ENCODE assay signal across 9 mouse cellular contexts in the genomic region with DNA sequence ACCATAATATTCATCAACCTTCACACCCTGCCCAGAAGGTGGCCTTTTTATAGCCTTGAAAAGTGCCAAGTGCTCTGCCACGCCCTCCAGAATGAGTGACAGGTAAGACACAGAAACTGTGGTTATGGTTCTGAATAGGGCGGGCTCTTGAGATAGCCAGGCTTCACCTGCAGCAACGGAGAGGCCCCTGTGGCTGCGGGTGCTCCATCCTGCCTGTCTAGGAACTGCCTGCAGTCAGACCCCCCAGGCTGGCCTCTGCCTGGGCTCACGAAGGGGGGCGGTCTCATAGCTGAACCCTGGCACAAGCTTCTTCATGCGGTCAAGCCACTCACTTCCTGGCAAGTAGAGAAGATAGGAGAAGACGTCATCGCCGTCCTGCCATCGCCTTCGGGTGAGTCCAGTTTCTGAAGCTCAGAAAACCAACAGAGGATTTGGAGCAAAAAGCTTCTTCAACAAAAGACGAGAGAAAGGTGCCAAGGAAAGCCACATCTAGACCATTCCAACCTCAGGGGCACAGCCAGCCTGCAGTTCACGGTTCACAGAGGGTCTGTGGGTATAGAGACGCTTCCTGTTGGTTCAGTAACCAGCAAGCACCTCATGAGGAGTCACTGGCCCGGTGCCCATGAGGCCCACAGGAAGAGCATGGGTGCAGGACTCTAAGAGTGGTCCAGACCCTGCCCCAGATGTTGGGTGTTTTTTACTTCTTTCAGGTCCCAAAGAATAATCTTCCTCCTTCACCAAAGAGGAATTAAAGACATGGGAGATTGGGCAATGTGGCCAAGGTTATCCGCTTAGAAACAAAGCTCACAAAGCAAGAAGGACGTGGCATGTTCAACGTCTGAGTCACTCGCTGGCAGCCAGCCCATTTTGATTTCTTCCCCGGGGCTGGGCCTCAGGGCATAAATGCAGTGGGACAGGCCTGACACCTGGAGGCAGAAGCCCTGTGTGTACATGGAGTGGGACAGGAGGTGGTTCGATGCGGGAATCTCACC. TPM values are rescaled to one million over a fixed set of nuclear protein-coding genes. Genes with fewer than 3 reads are reported as not detected.
A peak's percentile ranks its signal among the peaks of the same experiment; 100 is the strongest.
DNase-seq lines count a peak whose midpoint lies in the region; ATAC-seq and TF ChIP-seq lines count a peak whose summit lies in the region.
"Had no signal": no experiment of that assay in that cellular context is flagged by ENCODE, and none has a peak within 500 bp of the region (broad histone marks: within the 10 kb centered on the region; RNA-seq: fewer than 3 reads in every experiment).

No protein-coding gene starts in this region.

- WGBS in heart, embryonic 13.5 days, result 54% methylated on average over 23 of the region's 23 CpGs
- whole genome bisulfite sequencing in lung, embryonic 16.5 days, result 46% methylated on average over 23 of the region's 23 CpGs
- WGBS in hindbrain, embryonic 12.5 days, result 81% methylated on average over 23 of the region's 23 CpGs

- H3ac ChIP-seq in C2C12 (ENCODE audit: control insufficient read depth, insufficient read length, low read depth), result no peak overlapping the region

- peak; percentile 50; the same call in 1 of the 2 replicates for ATAC-seq in heart, embryonic 13.5 days (ENCODE audit: extremely low read depth, insufficient number of reproducible peaks, low FRiP score, low TSS enrichment)
- peak; percentile 81 for ATAC-seq in lung, embryonic 16.5 days (ENCODE audit: low read depth)
- no peak for ATAC-seq in hindbrain, embryonic 12.5 days (ENCODE audit: low FRiP score)

- H3K27ac ChIP-seq in heart, embryonic 13.5 days (replicated peaks), result peak overlapping the region; percentile 83
- H3K27ac ChIP-seq in layer of hippocampus, adult 2 months, result peak overlapping the region; percentile 59
- peak overlapping the region; percentile 88 for H3K27ac ChIP-seq in lung, embryonic 16.5 days (ENCODE audit: low read length)
- H3K27ac ChIP-seq in hindbrain, embryonic 12.5 days, result no peak overlapping the region

- H3K79me2 ChIP-seq in C2C12 (ENCODE audit: control insufficient read depth, insufficient read depth), result no peaks in the 10 kb centered on the region

- H3K36me3 ChIP-seq in C2C12 (ENCODE audit: control insufficient read depth, insufficient read depth), result no peaks in the 10 kb centered on the region
- H3K36me3 ChIP-seq in heart, embryonic 13.5 days, result no peaks in the 10 kb centered on the region
- no peaks in the 10 kb centered on the region for H3K36me3 ChIP-seq in lung, embryonic 16.5 days (ENCODE audit: control insufficient read depth, insufficient read depth, low read length)
- H3K36me3 ChIP-seq in hindbrain, embryonic 12.5 days, result no peaks in the 10 kb centered on the region

- H3K4me2 ChIP-seq in heart, embryonic 13.5 days, result peak overlapping the region; percentile 41
- peak overlapping the region; percentile 25; the same call in 1 of the 2 replicates for H3K4me2 ChIP-seq in lung, embryonic 16.5 days (ENCODE audit: low read depth, low read length)
- H3K4me2 ChIP-seq in hindbrain, embryonic 12.5 days (replicated peaks), result no peak overlapping the region

- peak; percentile 61 for TF ChIP-seq CTCF in C2C12 (IDR thresholded peaks at IDR 0.05; ENCODE audit: control insufficient read depth, insufficient read depth, insufficient read length)
- TF ChIP-seq CTCF in layer of hippocampus, adult 2 months (conservative IDR thresholded peaks at IDR 0.05), result peak; percentile 73

- H3K9me3 ChIP-seq in heart, embryonic 13.5 days, result no peaks in the 10 kb centered on the region
- H3K9me3 ChIP-seq in lung, embryonic 16.5 days (ENCODE audit: control insufficient read depth, low read length), result no peaks in the 10 kb centered on the region
- no peaks in the 10 kb centered on the region for H3K9me3 ChIP-seq in hindbrain, embryonic 12.5 days (replicated peaks)

- peak; percentile 85 for DNase-seq in NIH3T3 (ENCODE audit: low read depth)
- peak; percentile 27 to 37 for DNase-seq in cerebellum, postnatal 36 days
- peak in 1 of 2 experiments; percentile 62 for DNase-seq in layer of hippocampus, adult 2 months (ENCODE audit: low spot score in 2 of 2)
- peak; percentile 69 for DNase-seq in spleen, adult 12 weeks (ENCODE audit: low spot score)

- H3K9ac ChIP-seq in heart, embryonic 13.5 days, result no peak overlapping the region
- peak overlapping the region; percentile 38; the same call in 1 of the 2 replicates for H3K9ac ChIP-seq in lung, embryonic 16.5 days (ENCODE audit: low read length)
- no peak overlapping the region for H3K9ac ChIP-seq in hindbrain, embryonic 12.5 days

- H3K4me3 ChIP-seq in C2C12 (ENCODE audit: insufficient read depth, poor library complexity, severe bottlenecking), result no peak overlapping the region
- no peak overlapping the region for H3K4me3 ChIP-seq in heart, embryonic 13.5 days
- no peak overlapping the region for H3K4me3 ChIP-seq in layer of hippocampus, adult 2 months
- H3K4me3 ChIP-seq in lung, embryonic 16.5 days (ENCODE audit: low read length), result no peak overlapping the region
- no peak overlapping the region for H3K4me3 ChIP-seq in hindbrain, embryonic 12.5 days

- H3K79me3 ChIP-seq in C2C12 (ENCODE audit: low read depth), result no peaks in the 10 kb centered on the region

- H3K4me1 ChIP-seq in heart, embryonic 13.5 days, result peaks cover 69% of the 10 kb centered on the region
- peaks cover 18% of the 10 kb centered on the region for H3K4me1 ChIP-seq in lung, embryonic 16.5 days (replicated peaks; ENCODE audit: control insufficient read depth, insufficient read depth, low read length)
- no peaks in the 10 kb centered on the region for H3K4me1 ChIP-seq in hindbrain, embryonic 12.5 days

- no peaks in the 10 kb centered on the region for H3K27me3 ChIP-seq in C2C12 (ENCODE audit: control insufficient read depth, insufficient read depth, insufficient read length)
- H3K27me3 ChIP-seq in heart, embryonic 13.5 days (replicated peaks), result 0 out of 2 replicates have a peak, but pooled peaks cover 4% of the 10 kb centered on the region
- H3K27me3 ChIP-seq in lung, embryonic 16.5 days (ENCODE audit: control insufficient read depth, insufficient read depth, low read depth, low read length), result no peaks in the 10 kb centered on the region
- H3K27me3 ChIP-seq in hindbrain, embryonic 12.5 days, result no peaks in the 10 kb centered on the region

TF ChIP-seq in C2C12, 6 proteins besides CTCF, POLR2A, EP300 and RAD21:
- peak; percentile 18 for TF ChIP-seq FOSL1 (IDR thresholded peaks at IDR 0.05; ENCODE audit: insufficient read depth, low read length, poor library complexity, severe bottlenecking)
- TF ChIP-seq MYOD1 (IDR thresholded peaks at IDR 0.05; ENCODE audit: control insufficient read depth, insufficient read length, low read depth), result no peak
- TF ChIP-seq CEBPB (IDR thresholded peaks at IDR 0.05; ENCODE audit: low read depth), result peak; percentile 74

RNA-seq across cellular contexts. Expression of gene Tmigd3, which starts 24.2 kb away (rescaled TPM):
- polyA plus RNA-seq in C2C12 (2012; fragmentation: generic; extraction: Trizol), result not detected
- 0.42 and 0.56 TPM in 2 replicates for polyA plus RNA-seq in heart, embryonic 13.5 days (2015; fragmentation: Nextera tagmentation; extraction: Ambion mirVana)
- 1 to 10 TPM in 1 of 2 experiments, under 1 TPM in 1; 0.37 to 1.1 TPM for total RNA-seq in layer of hippocampus, adult 2 months (2021)
- polyA plus RNA-seq in lung, embryonic 16.5 days (2015; fragmentation: Nextera tagmentation; extraction: Ambion mirVana), result not detected in 2 replicates
- polyA plus RNA-seq in hindbrain, embryonic 12.5 days (2016; fragmentation: Nextera tagmentation; extraction: Ambion mirVana), result not detected in 2 replicates
- total RNA-seq: layer of hippocampus, postnatal 36 days had no signal

RNA-seq across cellular contexts. Expression of gene Adora3, which starts 24.2 kb away (rescaled TPM):
- not detected for polyA plus RNA-seq in C2C12 (2012; fragmentation: generic; extraction: Trizol)
- 0.11 and 0.17 TPM in 2 replicates for polyA plus RNA-seq in heart, embryonic 13.5 days (2015; fragmentation: Nextera tagmentation; extraction: Ambion mirVana)
- 1 to 10 TPM in 1 of 2 experiments, under 1 TPM in 1; 0.82 to 1.2 TPM for total RNA-seq in layer of hippocampus, adult 2 months (2021)
- 0.45 TPM in 2 replicates for polyA plus RNA-seq in lung, embryonic 16.5 days (2015; fragmentation: Nextera tagmentation; extraction: Ambion mirVana)
- not detected in 2 replicates for polyA plus RNA-seq in hindbrain, embryonic 12.5 days (2016; fragmentation: Nextera tagmentation; extraction: Ambion mirVana)

RNA-seq across cellular contexts. Expression of gene I830077J02Rik, which starts 37.6 kb away (rescaled TPM):
- polyA plus RNA-seq in C2C12 (2012; fragmentation: generic; extraction: Trizol), result 0.06 TPM
- 2.1 and 2.3 TPM in 2 replicates for polyA plus RNA-seq in heart, embryonic 13.5 days (2015; fragmentation: Nextera tagmentation; extraction: Ambion mirVana)
- total RNA-seq in layer of hippocampus, adult 2 months (2021), result 1 to 10 TPM in 1 of 2 experiments, under 1 TPM in 1; 0.98 to 1.2 TPM
- polyA plus RNA-seq in lung, embryonic 16.5 days (2015; fragmentation: Nextera tagmentation; extraction: Ambion mirVana), result 0.93 TPM in 2 replicates
- polyA plus RNA-seq in hindbrain, embryonic 12.5 days (2016; fragmentation: Nextera tagmentation; extraction: Ambion mirVana), result 0.21 and 0.59 TPM in 2 replicates
